Mouse (Mus musculus) ovary, postnatal 10 days (tissue): ENCODE results near the gene Ppm1a.

Source experiments
- DNase-seq: peaks from one replicate; pipeline ENCODE4 v3.0.0; 2022; ENCODE audit warnings: low spot score

Ppm1a gene

DNA sequence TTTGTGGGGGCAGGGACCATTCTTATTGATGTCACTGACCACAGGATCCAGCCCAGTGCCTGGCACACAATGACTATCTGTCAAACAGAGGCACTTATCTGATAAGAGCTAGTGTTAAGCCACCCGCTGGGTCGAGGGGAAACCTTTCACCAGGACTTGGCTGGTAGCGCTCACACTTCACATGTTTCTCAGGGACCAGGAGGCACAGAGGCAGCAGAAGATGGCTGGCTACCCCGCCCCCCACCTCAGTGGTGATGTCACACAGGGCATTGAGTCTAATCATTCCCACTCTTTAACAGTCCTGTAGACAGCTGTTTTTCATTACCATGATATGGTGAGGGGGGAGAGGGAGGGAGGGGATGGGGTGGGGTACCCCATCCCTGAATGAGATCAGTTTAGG is at the start of gene Ppm1a:
Gene Ppm1a (plus strand): TSS at position 370 of the 400 bp plus-strand sequence.
- no peak for DNase-seq

DNA sequence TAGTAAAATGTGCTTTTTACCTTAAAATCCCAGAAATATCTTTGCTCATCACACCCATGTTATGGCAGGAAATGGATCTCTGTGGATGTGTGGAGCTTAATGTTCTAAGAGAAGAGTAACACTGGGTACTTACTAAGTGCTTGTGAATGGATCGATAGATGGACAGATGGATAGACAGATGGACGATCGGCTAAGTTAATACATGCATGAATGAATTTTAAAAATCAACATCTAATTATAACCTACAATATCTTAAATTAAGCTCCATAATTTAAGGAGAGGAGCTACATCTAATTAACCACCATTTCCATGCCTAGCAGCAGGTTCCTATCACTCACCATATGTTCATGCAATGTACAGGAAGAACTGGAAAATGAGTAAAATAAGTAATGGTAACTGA is 47.3 kb upstream of the Ppm1a start:
- no peak for DNase-seq

DNA sequence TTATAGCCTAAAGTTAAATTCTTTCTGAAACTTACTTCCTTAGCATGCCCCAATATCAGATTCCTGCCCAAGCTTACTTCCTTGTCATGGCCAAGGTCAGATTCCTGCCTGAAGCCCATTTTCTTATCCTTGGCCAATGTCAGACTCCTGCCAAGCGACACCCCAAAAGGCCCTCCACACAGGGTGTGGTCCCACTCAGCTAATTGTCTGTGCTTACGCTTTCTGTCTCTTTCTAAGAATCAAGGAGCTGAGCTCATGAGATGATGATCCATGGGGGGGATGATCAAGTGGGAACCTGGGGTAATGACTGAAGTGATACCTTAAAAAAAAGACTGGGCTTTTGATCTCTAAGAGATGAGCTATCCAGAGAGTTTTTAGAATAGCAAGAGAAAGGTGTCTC is 42.4 kb upstream of the Ppm1a start:
- DNase-seq, result no peak

DNA sequence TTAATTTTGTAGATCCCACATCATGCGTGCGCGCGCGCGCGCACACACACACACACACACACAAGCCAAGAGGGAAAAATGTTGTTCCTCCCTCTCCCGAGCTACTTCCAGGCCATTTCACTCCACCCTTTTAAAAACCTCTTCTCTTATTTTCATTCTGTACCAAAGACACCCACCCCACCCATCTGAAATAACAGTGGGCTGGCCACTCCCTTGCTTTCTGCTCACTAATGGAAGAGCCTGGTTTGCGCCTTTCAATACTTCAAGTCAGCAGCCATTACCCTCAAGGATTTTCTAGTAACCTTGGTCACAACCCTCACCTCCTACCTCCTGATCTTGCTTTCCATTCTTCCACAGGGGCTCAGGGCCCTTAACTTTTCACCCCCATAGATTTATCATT is 41.4 kb upstream of the Ppm1a start:
- DNase-seq, result no peak

DNA sequence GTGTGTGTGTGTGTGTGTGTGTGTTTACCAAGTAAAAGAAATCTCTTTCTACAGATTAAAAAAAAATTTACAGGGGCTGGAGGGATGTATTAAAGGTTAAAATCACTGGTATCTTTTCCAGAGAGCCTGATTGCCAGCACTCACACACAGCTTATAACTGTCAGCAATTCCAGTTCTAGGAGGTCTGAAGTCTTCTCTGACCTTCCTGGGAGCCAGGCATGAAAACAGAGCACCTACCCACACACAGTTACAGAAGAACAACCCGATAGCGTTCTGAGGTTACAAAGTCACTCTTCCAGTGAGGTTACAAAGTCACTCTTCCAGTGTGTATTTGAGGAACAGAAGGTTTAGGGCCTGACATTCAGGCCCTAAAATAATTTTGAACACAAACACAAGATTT is 38.2 kb upstream of the Ppm1a start:
- no peak for DNase-seq

DNA sequence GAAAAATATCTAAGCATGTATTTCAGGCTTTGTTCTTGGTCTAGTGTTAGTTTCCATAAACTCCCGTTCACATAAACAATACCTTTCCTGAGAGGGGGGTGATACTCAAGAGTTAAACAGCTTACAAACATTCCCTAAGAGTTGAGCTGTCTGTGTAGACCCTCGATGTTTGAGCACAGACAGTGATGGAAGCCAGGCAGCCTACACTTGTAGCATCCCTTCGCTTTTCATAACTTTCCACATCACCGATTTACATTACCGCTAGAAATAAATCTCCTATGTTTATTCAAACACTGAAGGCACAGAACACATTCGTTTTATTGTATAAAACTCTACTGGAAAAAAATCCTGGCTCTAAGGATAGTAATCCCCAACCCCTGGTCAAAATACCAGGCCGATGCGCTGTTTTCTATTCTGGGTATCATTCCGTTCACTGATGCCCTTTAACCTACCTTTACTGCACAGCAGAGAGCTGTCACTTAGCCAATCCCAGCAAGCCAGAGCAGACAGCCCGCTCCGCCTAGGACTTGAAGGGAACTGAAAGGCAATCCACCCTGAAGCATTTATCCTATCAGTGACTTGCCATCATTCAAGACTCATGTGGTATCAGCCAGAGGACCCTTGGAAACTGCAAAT is 37.7 kb upstream of the Ppm1a start:
- no peak for DNase-seq

DNA sequence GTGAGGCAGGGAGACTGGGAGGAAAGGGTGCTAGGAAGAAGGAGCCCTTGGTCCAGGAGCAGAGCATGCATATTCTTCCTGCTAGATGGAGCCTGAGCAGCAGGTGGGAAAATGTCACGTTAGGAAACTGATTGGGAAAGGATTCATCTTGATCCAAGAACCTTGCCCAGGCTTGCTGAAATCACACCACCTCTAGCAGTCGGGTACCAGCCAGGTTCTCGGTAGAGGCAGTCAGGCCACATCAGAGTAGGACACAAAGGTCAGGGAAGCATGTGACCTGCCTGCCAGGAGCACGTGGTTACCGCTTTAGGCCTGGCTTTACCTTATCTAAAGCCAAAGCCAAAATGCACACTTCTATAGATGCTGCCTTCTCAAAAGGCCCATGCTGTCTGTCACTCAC is 35.5 kb upstream of the Ppm1a start:
- no peak for DNase-seq

DNA sequence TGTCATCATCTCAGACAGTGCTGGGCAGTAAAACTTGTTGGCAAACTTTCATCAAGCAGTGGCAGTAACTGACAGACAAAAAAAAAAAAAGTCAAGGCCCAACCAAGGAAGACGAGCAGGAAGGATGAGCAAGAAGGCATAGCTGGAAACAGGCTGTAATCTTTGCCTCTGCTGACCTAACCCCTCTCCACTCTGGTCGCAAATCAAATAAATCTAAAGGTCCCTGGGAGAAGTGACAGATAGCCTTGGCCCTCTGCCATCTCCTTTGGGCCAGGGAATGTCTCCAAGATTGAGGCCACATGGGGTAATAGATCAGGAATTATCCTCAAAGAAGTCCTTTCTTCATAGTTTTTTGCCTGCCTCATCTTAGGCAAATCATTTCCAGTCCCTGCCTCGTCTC is 33.3 kb upstream of the Ppm1a start:
- DNase-seq, result peak; percentile 6

DNA sequence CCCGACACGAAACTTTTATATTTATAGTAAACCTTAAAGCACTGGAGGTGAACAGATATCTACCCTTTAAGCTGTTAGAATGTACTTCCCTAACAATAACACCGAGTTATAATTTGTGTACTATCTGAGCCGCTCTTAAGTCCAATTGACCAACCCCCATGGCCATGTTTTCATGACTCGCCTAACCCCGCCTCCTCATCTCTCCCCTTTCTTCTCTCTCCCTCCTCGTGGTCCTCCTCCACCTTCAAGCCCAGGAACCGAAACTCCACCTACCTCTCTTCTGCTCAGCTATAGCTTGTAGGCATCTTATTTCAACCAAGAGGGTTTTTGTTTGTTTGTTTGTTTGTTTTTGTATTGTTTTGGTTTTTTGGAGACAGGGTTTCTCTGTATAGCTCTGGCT is 30.2 kb upstream of the Ppm1a start:
- no peak for DNase-seq

DNA sequence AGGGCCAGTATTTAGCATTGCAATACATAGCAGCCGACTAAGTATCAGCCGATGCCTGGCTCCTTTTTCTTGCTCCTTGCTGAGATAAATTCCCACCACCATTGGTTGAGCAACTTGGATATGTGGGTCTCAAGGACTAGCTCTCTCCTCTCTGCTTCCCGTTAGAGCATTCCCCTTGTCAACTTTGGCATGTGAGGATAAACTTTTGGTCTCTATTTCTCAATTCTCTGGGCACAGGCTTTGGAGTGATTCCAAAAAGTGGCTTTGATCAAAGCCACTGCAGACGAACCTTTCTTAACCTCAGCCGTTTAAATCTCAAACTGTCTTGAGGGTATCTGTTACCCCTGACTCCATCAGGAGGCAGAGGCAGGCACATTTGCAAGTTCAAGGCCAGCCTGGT is 29.6 kb upstream of the Ppm1a start:
- DNase-seq, result no peak

DNA sequence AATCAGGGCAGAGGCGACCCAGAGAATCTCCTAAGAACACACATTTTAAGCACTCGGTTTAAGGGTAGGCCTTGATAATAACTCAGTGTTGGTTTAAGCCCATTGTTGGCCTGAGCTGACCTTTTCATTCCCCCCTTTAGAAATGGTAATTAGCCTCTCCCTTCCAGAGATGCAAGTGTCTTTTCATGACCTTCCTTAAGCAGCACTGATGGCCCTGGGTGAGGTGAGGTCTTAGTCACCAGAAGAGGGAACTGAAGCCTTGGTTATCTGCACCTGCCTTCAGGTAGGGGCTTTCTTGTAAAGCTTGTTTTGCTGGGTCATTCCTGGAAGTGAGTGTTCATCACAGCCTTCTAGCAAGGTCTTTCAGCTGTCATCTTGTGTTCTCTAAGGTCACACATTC is 23.1 kb upstream of the Ppm1a start:
- no peak for DNase-seq

DNA sequence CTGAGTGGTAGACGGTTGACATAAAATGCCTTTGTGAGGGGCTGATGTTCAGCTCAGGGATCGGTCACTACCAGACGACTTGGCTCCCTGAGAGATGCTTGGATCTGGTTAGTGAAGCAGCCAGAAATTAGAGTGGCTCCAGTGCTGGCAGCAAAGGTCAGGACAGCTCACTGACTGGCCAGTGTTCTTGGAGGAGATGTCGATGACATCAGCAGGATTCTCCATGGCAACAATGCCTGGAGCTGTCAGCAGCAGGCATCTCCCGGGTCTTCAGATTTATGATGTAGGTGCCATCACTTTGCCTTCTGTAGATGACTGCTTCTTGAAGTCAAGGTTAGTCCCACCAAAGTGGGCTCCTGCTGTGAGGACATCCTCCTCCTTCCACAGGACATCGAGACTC is 16.1 kb upstream of the Ppm1a start:
- no peak for DNase-seq

DNA sequence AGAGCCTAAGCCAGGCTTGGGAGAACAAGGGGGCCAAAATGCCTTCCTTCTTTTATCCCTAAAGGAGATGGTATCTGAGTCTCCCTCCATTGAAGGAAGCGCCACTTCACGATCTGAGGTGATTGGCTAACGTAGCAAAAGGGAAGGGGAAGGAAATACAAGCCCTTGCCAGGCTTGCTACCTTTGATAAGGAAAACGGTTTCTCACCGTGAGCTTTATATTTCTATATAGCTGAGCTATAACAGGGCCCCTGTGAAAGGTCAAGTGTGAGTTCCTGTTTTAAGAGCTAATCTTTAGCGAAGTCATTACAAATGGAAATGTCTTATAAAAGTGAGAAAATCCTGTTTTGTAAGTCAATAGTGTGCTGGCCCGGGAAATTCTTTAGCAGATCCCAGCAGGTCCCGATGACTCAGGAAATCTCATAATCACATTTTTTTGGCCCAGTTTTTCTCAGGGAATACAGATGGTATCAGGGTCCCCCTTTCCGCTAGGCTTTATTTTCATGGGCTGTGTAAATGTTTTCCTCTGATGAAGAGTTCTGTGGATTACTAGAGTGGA is 12.4 kb upstream of the Ppm1a start:
- DNase-seq, result no peak

DNA sequence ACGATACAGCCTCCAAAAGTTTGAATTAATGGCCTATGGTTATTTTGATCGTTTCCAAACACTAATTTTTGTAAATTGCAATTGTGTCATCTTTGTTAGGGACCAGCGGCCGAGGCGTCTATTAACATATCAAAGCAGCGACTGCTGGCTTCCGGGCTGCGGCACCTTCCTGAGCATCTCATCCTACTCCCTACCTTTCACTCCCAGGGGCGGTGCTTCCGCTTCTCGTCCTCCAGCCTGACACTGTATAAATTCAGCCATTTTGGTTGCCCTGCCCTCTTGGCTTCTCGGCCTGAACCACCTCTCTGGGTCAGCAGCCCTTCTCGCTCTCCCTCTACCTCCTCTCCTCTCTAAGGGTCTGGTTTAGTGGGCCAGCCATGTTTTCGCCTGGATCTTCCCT is 11.8 kb upstream of the Ppm1a start:
- no peak for DNase-seq

DNA sequence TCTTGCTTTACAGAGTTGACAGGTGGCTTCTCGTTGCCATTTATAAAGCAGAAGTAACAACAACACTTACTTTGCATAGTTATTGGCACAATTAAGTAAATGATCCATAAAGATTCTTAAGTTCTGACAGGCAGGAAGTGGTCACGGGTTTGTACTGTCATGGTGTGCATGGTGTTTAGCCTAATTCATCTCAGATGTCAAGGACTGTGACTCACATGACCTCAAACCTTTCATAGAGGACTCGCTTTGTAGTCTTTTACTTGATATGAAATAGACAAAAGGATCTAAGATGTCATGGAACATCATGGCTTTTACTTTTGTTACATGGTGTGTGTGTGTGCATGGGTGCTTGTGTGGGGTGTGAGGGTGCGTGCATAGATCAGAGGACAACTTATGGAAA is 8.9 kb upstream of the Ppm1a start:
- no peak for DNase-seq

DNA sequence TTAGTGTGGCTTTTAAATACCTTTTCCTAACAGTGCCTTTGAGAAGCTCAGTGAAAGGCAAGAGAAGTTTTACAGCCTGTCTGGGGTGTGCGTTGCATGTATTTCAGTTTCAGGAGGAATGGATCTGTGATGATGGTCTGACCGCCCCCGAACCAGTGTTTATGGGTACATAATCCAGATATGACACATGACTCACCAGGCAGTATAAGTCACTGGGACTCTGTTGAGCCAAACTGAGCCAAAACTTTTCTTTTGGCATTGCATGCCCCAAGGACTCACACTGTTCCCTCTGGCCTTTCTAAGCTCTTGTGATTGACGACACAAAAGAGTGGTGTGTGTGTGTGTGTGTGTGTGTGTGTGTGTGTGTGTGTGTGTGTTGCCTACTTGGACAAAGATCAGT is 8.4 kb upstream of the Ppm1a start:
- no peak for DNase-seq

DNA sequence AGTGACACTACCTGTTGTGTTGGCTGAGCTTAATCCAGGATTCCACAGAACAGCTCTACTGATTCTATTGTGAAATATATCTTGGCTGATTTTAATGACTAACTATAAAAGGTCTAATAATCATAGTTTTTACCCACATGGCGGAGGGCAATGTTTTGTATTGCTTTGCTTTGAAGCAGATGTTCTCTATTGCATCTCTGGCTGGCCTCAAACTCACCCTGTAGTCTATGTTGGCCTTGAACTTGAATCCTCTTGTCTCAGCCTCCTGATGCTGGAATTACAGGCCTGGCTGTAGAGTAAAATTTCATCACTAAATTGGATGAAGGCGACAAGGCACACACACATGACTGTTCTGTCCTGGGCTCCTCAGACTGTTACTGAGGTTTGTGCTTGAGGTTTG is 7.8 kb upstream of the Ppm1a start:
- no peak for DNase-seq

DNA sequence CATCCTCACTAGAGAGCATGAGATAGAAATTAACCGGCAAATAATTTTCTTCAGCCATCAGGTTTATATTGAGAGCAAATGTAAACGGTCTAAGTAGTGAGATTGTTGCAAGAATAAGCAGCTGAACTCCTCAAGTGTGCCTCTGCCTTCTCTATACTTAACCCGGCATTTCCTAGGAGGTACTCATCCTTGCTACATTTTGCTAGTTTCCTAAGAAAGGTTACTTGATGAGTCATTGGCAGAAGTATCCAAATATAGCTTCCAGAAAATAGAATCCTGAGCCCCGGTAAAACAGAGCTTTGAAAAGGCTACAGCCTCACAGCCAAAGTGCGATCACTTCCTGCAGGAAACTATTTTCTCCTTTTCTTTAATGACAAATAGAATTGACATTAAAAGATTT is 7.2 kb upstream of the Ppm1a start:
- DNase-seq, result no peak

DNA sequence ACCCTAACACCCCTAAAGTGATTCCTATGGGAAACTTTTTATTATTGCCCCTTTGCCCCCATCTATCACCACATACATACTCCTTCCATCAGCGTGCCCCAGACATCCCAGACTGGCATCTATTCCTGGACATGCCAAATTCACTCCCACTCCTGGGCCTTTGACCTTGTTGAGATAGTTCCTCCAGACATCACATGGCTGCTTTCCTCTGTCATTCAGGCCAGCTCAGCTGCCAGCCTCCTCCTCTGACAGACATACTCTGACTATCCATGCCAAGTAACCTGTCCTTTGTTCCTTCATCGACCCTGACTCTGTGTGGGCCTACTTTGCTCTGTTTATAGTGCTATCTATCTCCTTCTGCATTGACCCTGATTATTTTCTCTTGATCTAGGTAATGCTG is 6.6 kb upstream of the Ppm1a start:
- DNase-seq, result no peak

DNA sequence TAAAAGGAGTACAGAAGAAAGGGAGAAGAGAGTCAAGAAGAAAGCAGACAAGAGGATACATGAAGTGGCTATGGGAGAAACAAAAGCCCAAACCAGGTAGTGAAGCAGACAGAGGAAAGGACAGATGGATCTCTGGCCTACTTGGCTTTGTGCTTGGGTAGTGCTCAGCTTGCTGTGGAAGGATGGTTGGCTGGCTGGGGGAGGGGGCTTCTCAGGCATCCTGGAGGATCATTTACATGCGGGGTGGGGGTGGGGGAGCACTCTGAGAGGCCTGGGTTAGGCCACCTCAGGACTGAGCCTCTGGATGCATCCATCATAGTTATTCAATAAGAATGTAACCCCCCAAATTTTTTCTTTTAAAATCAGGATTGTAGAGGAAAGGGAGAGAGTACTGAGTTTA is 341 bp downstream of the Ppm1a start:
- no peak for DNase-seq

DNA sequence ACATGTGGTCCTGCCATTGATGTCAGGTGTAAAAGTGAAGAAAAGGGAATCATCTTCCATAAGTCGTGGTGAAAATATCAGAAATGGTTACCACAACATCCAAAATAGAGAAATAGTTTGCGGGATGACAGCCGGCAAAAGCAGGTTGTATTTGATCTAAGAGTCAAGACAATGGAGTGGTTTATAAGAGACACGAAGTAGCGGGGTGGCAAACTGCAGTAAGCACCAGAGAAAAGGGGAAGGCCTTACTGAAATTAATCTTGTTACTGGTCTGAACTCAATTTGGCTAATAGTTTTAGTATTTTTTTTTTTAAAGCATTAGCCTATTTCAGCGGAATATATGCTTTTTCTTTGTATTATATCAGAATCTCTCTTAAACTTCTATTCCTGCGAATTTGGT is 2.7 kb downstream of the Ppm1a start:
- DNase-seq, result no peak

DNA sequence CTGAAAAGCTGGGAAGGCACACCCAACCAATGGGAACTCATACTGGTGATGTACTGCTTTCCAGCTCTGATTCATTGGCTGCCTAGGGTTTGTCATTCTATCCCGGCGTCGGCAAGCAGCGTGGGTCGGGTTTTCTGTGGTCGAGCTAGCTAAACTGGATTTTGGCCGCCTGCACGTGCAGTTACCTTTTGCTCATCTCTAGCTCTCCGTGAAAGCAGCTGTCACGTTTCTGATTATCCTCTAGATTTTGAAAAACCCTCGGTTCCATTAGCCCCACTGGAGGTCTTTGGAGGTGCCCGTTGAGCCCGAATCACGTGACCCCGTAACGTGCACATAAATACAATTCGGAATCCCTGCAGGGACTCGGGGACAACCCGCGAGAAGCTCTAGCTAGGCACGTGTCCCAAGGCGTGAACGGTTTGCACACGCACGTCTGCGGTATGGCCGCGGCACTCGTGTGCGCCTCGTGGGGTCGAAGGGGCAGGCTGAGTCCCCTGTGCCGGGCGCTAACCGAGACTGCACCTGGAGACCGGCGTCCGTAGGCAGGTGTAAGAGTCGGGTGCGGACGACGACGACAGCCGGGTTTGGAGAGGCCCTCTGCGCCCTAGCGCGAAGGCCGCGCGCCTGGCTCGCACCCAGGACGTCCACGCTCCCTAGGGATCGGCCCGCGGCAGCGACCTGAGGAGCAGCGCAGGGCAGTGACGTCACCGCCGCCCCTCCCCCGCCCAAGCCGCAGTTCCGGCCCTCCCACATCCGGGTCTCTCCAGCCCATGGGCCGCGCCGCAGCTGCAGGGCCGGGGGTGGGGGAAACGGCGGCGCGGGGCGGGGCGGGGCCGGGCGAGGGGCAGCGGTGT is 3.3 kb downstream of the Ppm1a start:
- DNase-seq, result peak; percentile 85

DNA sequence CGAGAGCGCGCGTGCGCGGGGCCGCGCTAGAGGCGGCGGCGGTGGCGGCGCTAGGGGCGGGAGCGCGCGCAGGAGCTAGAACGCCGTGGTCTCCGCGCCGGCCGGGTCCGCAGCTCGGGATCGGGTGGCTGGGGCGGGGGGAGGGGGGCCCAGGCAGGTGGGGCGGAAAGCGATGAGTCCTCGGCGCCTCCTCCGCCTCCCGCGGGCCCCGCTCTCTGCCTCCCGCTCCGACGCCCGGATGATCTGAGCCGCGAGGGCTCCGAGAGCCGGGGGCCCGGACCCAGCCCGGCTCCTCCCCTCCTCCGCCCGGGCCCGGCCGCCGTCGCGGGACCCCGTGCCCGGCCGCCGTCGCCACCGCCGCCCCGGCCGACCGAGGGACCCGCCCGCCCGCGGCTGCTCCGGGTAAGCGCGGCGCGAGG is 4.0 kb downstream of the Ppm1a start:
- no peak for DNase-seq
